Mouse (Mus musculus) liver, embryonic 12.5 days (tissue): Measurements from ENCODE around the gene Olfr1278. TPM values are rescaled to one million over a fixed set of nuclear protein-coding genes. Genes with fewer than 3 reads are reported as not detected.
"Not testable (repeated sequence)": the region's sequence is repeated elsewhere in the genome, so short reads cannot be mapped to it uniquely, and the experiment has no call there.

Source experiments
- ATAC-seq: fragments of 200-750 bp; cut with Nextera tagmentation; 2 replicates; pipeline ENCODE4 v1.8.0; 2017; ENCODE audit warnings: moderate number of reproducible peaks, mild to moderate bottlenecking, moderate library complexity
- H3K27ac ChIP-seq: fragments of 300-500 bp; sonication (generic); 2 replicates; pipeline ENCODE4 v1.5.1; 2016; ENCODE audit warnings: mild to moderate bottlenecking
- H3K27me3 ChIP-seq: fragments of 300-500 bp; sonication (generic); replicated peaks from 2 replicates; pipeline ENCODE4 v1.6.1; 2016; ENCODE audit warnings: mild to moderate bottlenecking, moderate library complexity
- H3K36me3 ChIP-seq: fragments of 300-500 bp; sonication (generic); 2 replicates; pipeline ENCODE4 v1.6.1; 2016; ENCODE audit warnings: mild to moderate bottlenecking, moderate library complexity
- H3K4me1 ChIP-seq: fragments of 300-500 bp; sonication (generic); 2 replicates; pipeline ENCODE4 v1.6.1; 2016
- H3K4me2 ChIP-seq: fragments of 300-500 bp; sonication (generic); 2 replicates; pipeline ENCODE4 v1.6.1; 2016; ENCODE audit warnings: mild to moderate bottlenecking, moderate library complexity
- H3K4me3 ChIP-seq: fragments of 300-500 bp; sonication (generic); 2 replicates; pipeline ENCODE4 v1.5.1; 2016; ENCODE audit warnings: mild to moderate bottlenecking, moderate library complexity
- H3K9ac ChIP-seq: fragments of 300-500 bp; sonication (generic); 2 replicates; pipeline ENCODE4 v1.6.1; 2016; ENCODE audit warnings: mild to moderate bottlenecking, moderate library complexity
- H3K9me3 ChIP-seq: fragments of 300-500 bp; sonication (generic); replicated peaks from 2 replicates; pipeline ENCODE4 v1.6.1; 2016; ENCODE audit warnings: mild to moderate bottlenecking, moderate library complexity
- WGBS: fragments of 180-500 bp; shearing (Covaris S2); methylation state at CpG from one replicate; pipeline ENCODE4 v1.1.7; 2016; ENCODE audit not compliant: insufficient replicate concordance; 5-methylcytosine and 5-hydroxymethylcytosine counted together
- polyA plus RNA-seq: library from polyadenylated mRNA; unstranded; fragments of >200 nt; fragmentation: Nextera tagmentation; extraction: Ambion mirVana; gene quantifications from 2 replicates; pipeline ENCODE4 v1.2.1, GENCODE M21; 2016

The Olfr1278 gene
- not detected in 2 replicates for polyA plus RNA-seq

DNA sequence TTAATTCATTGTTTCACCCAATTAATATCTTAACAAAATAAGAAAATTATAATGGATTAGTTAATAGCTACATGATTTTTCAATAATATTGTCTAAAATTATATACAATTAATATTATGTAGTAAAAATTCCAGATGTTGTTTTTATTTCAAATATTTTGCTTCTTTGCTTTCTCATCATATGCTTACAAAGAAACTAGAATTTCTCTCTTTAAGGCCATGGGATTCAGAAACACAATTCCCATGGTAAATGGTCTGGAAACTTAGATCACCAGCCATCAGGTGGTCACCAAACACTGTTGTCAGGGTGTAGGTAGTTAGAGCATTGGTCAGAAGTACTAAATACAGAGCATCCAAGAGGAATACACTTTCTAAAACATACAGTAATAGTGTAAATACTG, at the start of gene Olfr1278:
Olfr1278 (plus strand) TSS at position 301 of the 400 bp plus-strand sequence.
- no peaks in the 10 kb centered on the region for H3K4me1 ChIP-seq

GRCm38 (mm10) chr2:111254216-111254615, 35.7 kb upstream of the Olfr1278 start, which contains the start of gene Olfr1276:
TSS of gene Olfr1276 (plus strand) at chr2:111254516.
- Histone ChIP-seq H3K9me3 (no peaks in the 10 kb centered on the region), H3K4me3 (no peak within 1 kb of the TSS), H3K27ac (no peak within 1 kb of the TSS), H3K4me1 (no peaks in the 10 kb centered on the region), H3K4me2 (no peak within 1 kb of the TSS), H3K27me3 (no peaks in the 10 kb centered on the region), H3K36me3 (no peaks in the 10 kb centered on the region), H3K9ac (no peak within 1 kb of the TSS)
- ATAC-seq, result no peak

More for the DNA sequence above, at the start of gene Olfr1278:
- no peak within 1 kb of the TSS for H3K9ac ChIP-seq
- no peak within 1 kb of the TSS for H3K4me3 ChIP-seq
- H3K9me3 ChIP-seq, result no peaks in the 10 kb centered on the region
- no peak within 1 kb of the TSS for H3K27ac ChIP-seq
- no peak within 1 kb of the TSS for H3K4me2 ChIP-seq
- ATAC-seq, result no peak
- H3K27me3 ChIP-seq, result no peaks in the 10 kb centered on the region
- no peaks in the 10 kb centered on the region for H3K36me3 ChIP-seq

DNA sequence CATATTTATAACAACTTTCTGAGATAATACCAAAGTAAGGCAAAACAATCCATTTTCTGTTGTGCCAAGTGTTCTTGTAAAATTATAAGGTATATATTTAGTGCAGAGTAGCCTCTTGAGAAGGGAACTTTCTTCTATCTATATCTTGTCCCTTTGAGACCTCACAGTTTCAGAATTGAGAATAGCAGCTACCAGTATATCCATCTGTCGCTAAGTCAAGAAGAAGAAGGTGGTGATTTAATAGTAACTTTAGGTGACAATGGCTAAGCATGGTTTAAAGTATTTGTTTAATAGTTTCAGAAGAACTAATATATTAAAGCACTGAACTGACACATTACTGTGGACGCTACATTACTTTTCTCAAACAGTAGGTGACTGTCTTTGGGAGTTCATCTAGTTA, 15.9 kb upstream of the Olfr1278 start, which contains the start of gene Olfr1277:
Olfr1277 (minus strand) TSS at position 101 of the 400 bp plus-strand sequence.
- H3K4me3 ChIP-seq, result no peak within 1 kb of the TSS
- no peak within 1 kb of the TSS for H3K4me2 ChIP-seq
- H3K9ac ChIP-seq, result no peak within 1 kb of the TSS
- H3K4me1 ChIP-seq, result no peaks in the 10 kb centered on the region
- H3K27ac ChIP-seq, result no peak within 1 kb of the TSS
- no peaks in the 10 kb centered on the region for H3K9me3 ChIP-seq
- no peaks in the 10 kb centered on the region for H3K36me3 ChIP-seq
- 61% methylated on average over 2 of the region's 2 CpGs for WGBS
- ATAC-seq, result no peak
- H3K27me3 ChIP-seq, result no peaks in the 10 kb centered on the region

GRCm38 (mm10) chr2:111298541-111298940, 8.6 kb downstream of the Olfr1278 start:
- no peak for ATAC-seq
- no peaks in the 10 kb centered on the region for H3K36me3 ChIP-seq

DNA sequence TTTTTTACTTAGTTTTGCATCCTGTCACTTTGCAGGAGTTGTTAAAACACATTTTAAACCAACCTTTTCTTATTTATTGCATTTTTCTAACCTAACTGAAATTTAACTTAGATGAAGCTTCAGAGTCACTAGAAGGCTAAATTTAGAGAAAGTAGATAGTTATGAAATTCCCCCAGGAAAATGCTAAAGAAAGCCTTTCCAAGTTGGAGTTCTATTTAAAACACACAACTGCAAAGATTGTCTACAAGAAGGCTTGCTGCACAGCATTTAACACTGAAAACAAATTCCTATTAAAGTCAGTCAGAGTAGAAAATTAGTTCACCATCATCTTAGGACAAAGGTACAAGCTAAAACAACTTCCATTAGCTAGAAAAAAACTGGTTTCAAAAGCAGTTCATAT, 10.4 kb downstream of the Olfr1278 start, which contains the start of gene Olfr1279:
Olfr1279 (plus strand) TSS at position 262 of the 400 bp plus-strand sequence.
- Histone ChIP-seq H3K9ac (no peak within 1 kb of the TSS), H3K36me3 (no peaks in the 10 kb centered on the region), H3K27ac (no peak within 1 kb of the TSS), H3K4me1 (no peaks in the 10 kb centered on the region), H3K27me3 (no peaks in the 10 kb centered on the region), H3K9me3 (no peaks in the 10 kb centered on the region), H3K4me2 (no peak within 1 kb of the TSS), H3K4me3 (no peak within 1 kb of the TSS)
- no peak for ATAC-seq

More at GRCm38 (mm10) chr2:111298541-111298940, 8.6 kb downstream of the Olfr1278 start:
- Histone ChIP-seq H3K4me2 (no peak overlapping the region), H3K4me1 (no peaks in the 10 kb centered on the region), H3K27me3 (no peaks in the 10 kb centered on the region), H3K9ac (no peak overlapping the region), H3K27ac (no peak overlapping the region), H3K9me3 (no peaks in the 10 kb centered on the region), H3K4me3 (no peak overlapping the region)

DNA sequence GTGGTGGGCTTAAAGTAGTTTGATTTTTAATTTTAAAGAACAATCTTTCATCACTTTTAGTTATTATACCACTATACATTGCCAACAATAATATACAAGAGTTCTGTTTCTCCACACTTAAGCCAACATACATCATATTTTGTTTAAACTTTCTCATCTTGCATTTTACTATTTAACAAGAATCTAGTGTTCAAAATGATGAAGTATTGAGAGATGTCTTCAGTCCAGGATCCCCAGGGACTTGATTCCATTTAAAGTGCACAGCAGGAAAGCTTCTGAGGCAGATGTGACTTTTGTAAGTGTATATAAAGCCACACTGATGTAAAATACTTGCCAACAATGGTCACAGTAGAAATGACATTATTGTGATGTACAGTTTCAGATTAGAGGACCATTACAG, 23.8 kb downstream of the Olfr1278 start, which contains the start of gene Olfr1280:
Olfr1280 (plus strand) TSS at position 301 of the 400 bp plus-strand sequence.
- H3K9ac ChIP-seq, result no peak within 1 kb of the TSS
- H3K4me1 ChIP-seq, result no peaks in the 10 kb centered on the region
- no peaks in the 10 kb centered on the region for H3K36me3 ChIP-seq
- ATAC-seq, result no peak
- H3K9me3 ChIP-seq, result no peaks in the 10 kb centered on the region
- no peaks in the 10 kb centered on the region for H3K27me3 ChIP-seq
- no peak within 1 kb of the TSS for H3K4me2 ChIP-seq
- no peak within 1 kb of the TSS for H3K4me3 ChIP-seq
- no peak within 1 kb of the TSS for H3K27ac ChIP-seq

GRCm38 (mm10) chr2:111326220-111326619, 36.3 kb downstream of the Olfr1278 start, which contains the start of gene Olfr1281:
TSS of gene Olfr1281 (plus strand) at chr2:111326520.
- Histone ChIP-seq H3K36me3 (no peaks in the 10 kb centered on the region), H3K27me3 (no peaks in the 10 kb centered on the region), H3K9me3 (no peaks in the 10 kb centered on the region), H3K4me1 (no peaks in the 10 kb centered on the region), H3K4me3 (no peak within 1 kb of the TSS), H3K27ac (no peak within 1 kb of the TSS), H3K9ac (no peak within 1 kb of the TSS), H3K4me2 (no peak within 1 kb of the TSS)
- no peak for ATAC-seq
- 58% methylated on average over 2 of the region's 2 CpGs for WGBS

DNA sequence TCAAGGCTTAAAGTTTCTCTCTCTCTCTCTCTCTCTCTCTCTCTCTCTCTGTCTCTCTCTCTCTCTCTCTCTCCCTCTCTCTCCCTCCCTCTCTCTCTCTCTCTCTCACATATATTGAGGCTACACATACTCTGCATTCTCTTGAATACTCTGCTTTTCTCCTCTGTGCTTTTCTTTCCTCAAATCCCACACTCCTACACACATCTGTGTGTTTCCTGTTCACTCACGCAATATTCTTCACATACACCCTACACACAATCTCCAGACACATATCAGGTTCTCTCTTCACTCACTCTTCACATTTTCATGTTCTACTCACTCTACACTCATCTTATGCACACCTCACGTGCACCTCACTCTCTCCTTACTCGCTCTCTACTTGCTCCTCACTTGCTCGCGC, 43.8 kb downstream of the Olfr1278 start:
- H3K36me3 ChIP-seq, H3K27ac ChIP-seq, H3K4me1 ChIP-seq, ATAC-seq, H3K27me3 ChIP-seq, H3K9ac ChIP-seq, H3K9me3 ChIP-seq, H3K4me3 ChIP-seq, H3K4me2 ChIP-seq: not testable (repeated sequence)
- 65% methylated on average over 5 of the region's 5 CpGs for WGBS

GRCm38 (mm10) chr2:111335976-111336375, 46.0 kb downstream of the Olfr1278 start, which contains the start of gene Olfr1282:
TSS of gene Olfr1282 (minus strand) at chr2:111336076.
- no peaks in the 10 kb centered on the region for H3K9me3 ChIP-seq
- H3K4me2 ChIP-seq, result no peak within 1 kb of the TSS
- H3K4me3 ChIP-seq, result no peak within 1 kb of the TSS
- WGBS, result 51% methylated on average over 2 of the region's 2 CpGs
- no peak within 1 kb of the TSS for H3K27ac ChIP-seq
- no peak within 1 kb of the TSS for H3K9ac ChIP-seq
- no peaks in the 10 kb centered on the region for H3K27me3 ChIP-seq
- no peaks in the 10 kb centered on the region for H3K36me3 ChIP-seq
- no peak for ATAC-seq
- H3K4me1 ChIP-seq, result no peaks in the 10 kb centered on the region

Other genes starting within 250 kb of the Olfr1278 start
- not detected in 2 replicates for gene Gm13941, start 184.2 kb upstream of the Olfr1278 start, polyA plus RNA-seq
- not detected in 2 replicates for gene Gm15130, start 137.2 kb upstream of the Olfr1278 start, polyA plus RNA-seq
- gene 4930430A15Rik, start 60.5 kb upstream of the Olfr1278 start, polyA plus RNA-seq, result not detected in 2 replicates
- gene Olfr1275, start 54.9 kb upstream of the Olfr1278 start, polyA plus RNA-seq, result not detected in 2 replicates
- not detected in 2 replicates for gene Olfr1276, start 35.6 kb upstream of the Olfr1278 start, polyA plus RNA-seq
- not detected in 2 replicates for gene Olfr1277, start 16.0 kb upstream of the Olfr1278 start, polyA plus RNA-seq
- gene Olfr1279, start 10.5 kb downstream of the Olfr1278 start, polyA plus RNA-seq, result not detected in 2 replicates
- gene Olfr1280, start 23.9 kb downstream of the Olfr1278 start, polyA plus RNA-seq, result not detected in 2 replicates
- not detected in 2 replicates for gene Olfr1281, start 36.4 kb downstream of the Olfr1278 start, polyA plus RNA-seq
- not detected in 2 replicates for gene Olfr1282, start 45.9 kb downstream of the Olfr1278 start, polyA plus RNA-seq
- gene Olfr1283, start 76.7 kb downstream of the Olfr1278 start, polyA plus RNA-seq, result not detected in 2 replicates
- not detected in 2 replicates for gene Olfr1284, start 85.4 kb downstream of the Olfr1278 start, polyA plus RNA-seq
- not detected in 2 replicates for gene Olfr1286, start 133.0 kb downstream of the Olfr1278 start, polyA plus RNA-seq
- not detected in 2 replicates for gene Olfr1287, start 159.0 kb downstream of the Olfr1278 start, polyA plus RNA-seq
- not detected in 2 replicates for gene Olfr1288, start 184.0 kb downstream of the Olfr1278 start, polyA plus RNA-seq
- not detected in 2 replicates for gene Olfr1289, start 190.7 kb downstream of the Olfr1278 start, polyA plus RNA-seq
- not detected in 2 replicates for gene Olfr1290, start 203.7 kb downstream of the Olfr1278 start, polyA plus RNA-seq
- not detected in 2 replicates for gene Olfr1291-ps1, start 207.0 kb downstream of the Olfr1278 start, polyA plus RNA-seq
- not detected in 2 replicates for gene Olfr1293-ps, start 235.1 kb downstream of the Olfr1278 start, polyA plus RNA-seq